Mouse (Mus musculus) ES-E14 (cell line): ENCODE measurements around the gene Olfr878. TPM values are rescaled to one million over a fixed set of nuclear protein-coding genes. Genes with fewer than 3 reads are reported as not detected.

Experiments
- DNase-seq: peaks from one replicate; pipeline ENCODE4 v3.0.0-alpha.2; 2013; ENCODE audit warnings: low read depth, low spot score
- H3K27ac ChIP-seq: 2 replicates; pipeline ENCODE4 v1.5.1; 2012; ENCODE audit warnings: low read depth, mild to moderate bottlenecking, low read length, moderate library complexity, mixed read lengths; ENCODE audit not compliant: poor library complexity, insufficient read depth, severe bottlenecking
- H3K36me3 ChIP-seq: 2 replicates; pipeline ENCODE4 v1.6.1; 2012; ENCODE audit warnings: mild to moderate bottlenecking, low read length, moderate library complexity, mixed read lengths; ENCODE audit not compliant: control insufficient read depth, poor library complexity, insufficient read depth, severe bottlenecking
- H3K4me1 ChIP-seq, 2 experiments: fragments of 150-350 bp in 1 of 2; sonication (generic) in 1 of 2; 2 replicates each; pipeline ENCODE4 v1.6.1; 2012; ENCODE audit warnings: low read length in 2 of 2, mild to moderate bottlenecking in 1 of 2, mixed read lengths in 1 of 2; ENCODE audit not compliant: control insufficient read depth in 2 of 2, insufficient read depth in 2 of 2, poor library complexity in 1 of 2
- H3K4me3 ChIP-seq, 2 experiments: fragments of 150-350 bp in 1 of 2; sonication (generic) in 1 of 2; 2 replicates each; pipeline ENCODE4 v1.5.1; 2012; ENCODE audit warnings: low read length in 2 of 2, low read depth in 1 of 2, mild to moderate bottlenecking in 1 of 2, mixed read lengths in 1 of 2; ENCODE audit not compliant: insufficient read depth in 1 of 2, poor library complexity in 1 of 2, severe bottlenecking in 1 of 2
- H3K9ac ChIP-seq: 2 replicates; pipeline ENCODE4 v1.6.1; 2012; ENCODE audit warnings: low read depth, mild to moderate bottlenecking, low read length, mixed read lengths; ENCODE audit not compliant: poor library complexity, insufficient read depth, severe bottlenecking
- H3K9me3 ChIP-seq: fragments of 150-350 bp; sonication (generic); 2 replicates; pipeline ENCODE4 v1.6.1; 2012; ENCODE audit warnings: low read depth, mild to moderate bottlenecking, low read length; ENCODE audit not compliant: control insufficient read depth, insufficient read depth
- CHD2 ChIP-seq: IDR thresholded peaks from 2 replicates; pipeline ENCODE4 v1.6.1; 2014; ENCODE audit warnings: mild to moderate bottlenecking, low read depth, low read length, inconsistent platforms
- HCFC1 ChIP-seq: IDR thresholded peaks from 2 replicates; pipeline ENCODE4 v1.6.1; 2012; ENCODE audit warnings: low read length, inconsistent platforms, borderline replicate concordance; ENCODE audit not compliant: insufficient read depth
- MAFK ChIP-seq: IDR thresholded peaks from 2 replicates; pipeline ENCODE4 v1.6.1; 2014; ENCODE audit warnings: mild to moderate bottlenecking, low read depth, low read length, inconsistent platforms; ENCODE audit not compliant: insufficient read depth
- ZC3H11A ChIP-seq: IDR thresholded peaks from 2 replicates; pipeline ENCODE4 v1.6.1; 2012; ENCODE audit warnings: low read depth, mild to moderate bottlenecking, inconsistent platforms, low read length, borderline replicate concordance
- ZNF384 ChIP-seq: IDR thresholded peaks from 2 replicates; pipeline ENCODE4 v1.6.1; 2012; ENCODE audit warnings: low read depth, low read length, inconsistent platforms
- in situ Hi-C, 2 experiments: fragments of 600-800 bp; cut with MboI; formaldehyde crosslinking; loops; one replicate each; pipeline ENCODE4 v1.15.1; 2025; ENCODE audit warnings: low sequenced_read_pairs in 2 of 2, inconsistent platforms in 1 of 2; ENCODE audit not compliant: unreplicated experiment in 2 of 2
- total RNA-seq: library from RNA; depleted of rRNA; stranded (reverse); fragments of 300-350 nt; gene quantifications from 2 replicates; pipeline ENCODE4 v1.2.3, GENCODE M21; 2012; rRNA removed

Gene Olfr878
- not detected in 2 replicates for total RNA-seq

DNA sequence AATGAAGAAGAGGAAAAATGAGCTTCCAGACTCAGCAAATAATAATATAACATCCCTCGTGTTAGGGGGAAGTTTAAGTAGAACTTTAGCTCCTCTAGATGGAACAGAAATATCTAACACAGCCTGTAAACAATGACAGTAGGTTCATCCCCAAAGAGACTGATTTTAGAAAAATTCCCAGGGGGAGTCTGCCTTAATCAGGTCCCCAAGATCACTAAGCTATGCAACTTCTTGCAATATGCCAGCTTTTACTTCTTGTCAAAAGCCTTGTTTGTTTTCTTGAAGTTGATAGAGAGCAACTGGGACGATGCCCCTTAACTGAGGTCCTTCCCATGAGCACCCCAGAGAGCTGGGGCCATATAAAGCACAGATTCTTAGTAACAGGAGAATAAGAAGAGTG is at the start of gene Olfr878:
TSS of gene Olfr878 (plus strand) at position 301 of the 400 bp plus-strand sequence.
- Histone ChIP-seq H3K27ac (no peak within 1 kb of the TSS), H3K36me3 (no peaks in the 10 kb centered on the region), H3K9me3 (no peaks in the 10 kb centered on the region), H3K4me1 (no peaks in the 10 kb centered on the region), H3K9ac (no peak within 1 kb of the TSS), H3K4me3 (no peak within 1 kb of the TSS)
- no peak for DNase-seq
- TF ChIP-seq CHD2 (no peak), ZNF384 (no peak), ZC3H11A (no peak), HCFC1 (no peak), MAFK (no peak)
- in situ Hi-C loops = loop anchor here in 1 of 2 experiments (25.0 kb wide), 1 partner anchor 505 kb away; the partner anchor contains the start of gene Robo4

DNA sequence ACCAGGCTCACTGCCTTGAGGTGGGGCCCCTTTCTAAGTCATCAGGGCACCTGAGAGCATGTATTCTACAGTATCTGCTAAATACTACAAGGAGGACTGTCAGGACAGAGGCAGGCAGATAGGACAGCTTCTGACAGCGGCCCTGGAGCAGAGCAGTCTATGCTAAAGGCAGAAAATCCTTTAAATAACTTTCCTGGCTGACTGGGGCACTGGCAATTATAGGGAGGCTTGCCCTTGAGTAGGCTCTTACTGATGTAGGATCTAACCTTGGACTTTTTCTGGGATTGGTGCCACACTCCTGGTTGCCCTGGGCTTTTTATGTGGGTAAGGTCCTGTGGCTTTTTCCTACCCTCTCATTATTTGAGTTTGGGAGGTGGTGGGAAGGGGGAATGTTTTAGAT is 47.4 kb upstream of the Olfr878 start:
- Histone ChIP-seq H3K36me3 (no peaks in the 10 kb centered on the region), H3K9me3 (no peaks in the 10 kb centered on the region), H3K9ac (no peak overlapping the region), H3K4me1 (no peaks in the 10 kb centered on the region), H3K27ac (no peak overlapping the region), H3K4me3 (no peak overlapping the region)
- in situ Hi-C loops = no loop called here
- TF ChIP-seq HCFC1 (no peak), ZC3H11A (no peak), CHD2 (no peak), ZNF384 (no peak), MAFK (no peak)
- no peak for DNase-seq

DNA sequence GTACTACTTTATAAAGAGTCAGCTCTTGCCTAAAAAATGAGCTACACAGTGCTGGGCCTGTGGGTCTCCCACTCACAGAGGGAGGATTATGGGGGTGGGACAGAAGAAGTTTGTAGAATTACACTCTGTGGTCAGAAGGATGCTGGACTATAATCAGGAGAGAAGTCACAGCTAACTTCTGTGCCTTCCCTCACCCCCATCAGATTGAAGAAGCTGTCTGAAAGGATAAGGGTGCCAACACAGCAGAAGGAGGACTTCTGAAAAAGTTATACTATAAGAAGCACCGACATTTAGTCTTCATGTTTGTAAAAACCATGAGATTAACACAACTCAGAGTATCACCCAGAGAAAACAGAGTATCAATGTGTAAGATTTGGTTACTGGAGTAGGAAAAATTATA is 46.5 kb upstream of the Olfr878 start:
- no peak overlapping the region for H3K4me3 ChIP-seq
- no peak for TF ChIP-seq MAFK
- no peak for TF ChIP-seq ZNF384
- no peak for TF ChIP-seq CHD2
- TF ChIP-seq ZC3H11A = no peak
- no peak for TF ChIP-seq HCFC1
- in situ Hi-C loops = no loop called here

DNA sequence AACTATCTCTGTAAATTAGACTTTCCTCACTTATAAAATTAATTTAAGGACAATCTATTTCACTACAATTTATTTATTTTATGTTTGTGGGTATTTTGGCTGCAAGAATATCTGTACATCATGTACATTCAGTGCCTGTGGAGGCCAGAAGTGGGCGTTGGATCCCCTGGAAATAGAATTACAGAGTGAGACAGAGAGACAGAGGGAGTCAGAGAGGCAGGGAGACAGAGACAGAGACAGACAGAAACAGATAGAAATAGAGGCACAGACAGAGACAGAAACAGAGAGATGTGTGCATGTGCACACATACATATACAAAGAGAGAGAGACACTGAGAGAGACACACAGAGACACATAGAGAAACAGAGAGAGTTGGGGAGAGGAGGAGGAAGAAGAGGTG is 46.1 kb upstream of the Olfr878 start:
- TF ChIP-seq CHD2 = no peak
- no peak for TF ChIP-seq ZNF384
- TF ChIP-seq HCFC1 = no peak
- TF ChIP-seq ZC3H11A = no peak
- TF ChIP-seq MAFK = no peak
- H3K27ac ChIP-seq = no peak overlapping the region
- in situ Hi-C loops = no loop called here
- no peak overlapping the region for H3K4me3 ChIP-seq
- H3K9ac ChIP-seq = no peak overlapping the region
- no peaks in the 10 kb centered on the region for H3K4me1 ChIP-seq
- no peaks in the 10 kb centered on the region for H3K36me3 ChIP-seq
- no peak for DNase-seq
- H3K9me3 ChIP-seq = no peaks in the 10 kb centered on the region

More for the DNA sequence above, 46.5 kb upstream of the Olfr878 start:
- Histone ChIP-seq H3K9ac (no peak overlapping the region), H3K27ac (no peak overlapping the region), H3K4me1 (no peaks in the 10 kb centered on the region), H3K36me3 (no peaks in the 10 kb centered on the region), H3K9me3 (no peaks in the 10 kb centered on the region)
- no peak for DNase-seq

DNA sequence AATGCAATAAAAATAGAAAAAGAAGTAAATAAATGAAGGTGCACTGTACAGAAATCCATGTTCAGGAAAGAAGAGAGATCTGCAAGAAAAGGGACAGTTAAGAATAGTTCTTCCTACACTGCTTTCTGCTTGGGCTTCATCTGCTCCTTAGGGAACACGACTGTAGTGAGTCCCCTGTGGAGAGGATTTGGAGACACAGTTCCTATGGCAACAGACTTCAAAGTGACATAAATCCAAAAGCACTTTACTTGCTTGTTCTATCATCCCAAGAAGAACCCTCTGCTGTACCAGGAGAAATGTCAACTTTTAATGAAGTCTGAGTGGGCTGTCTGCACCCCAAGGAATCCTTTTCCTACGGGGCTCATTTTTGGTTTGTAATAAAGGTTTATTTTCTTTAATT is 26.7 kb upstream of the Olfr878 start:
- Histone ChIP-seq H3K4me3 (no peak overlapping the region), H3K27ac (no peak overlapping the region), H3K9ac (no peak overlapping the region), H3K4me1 (no peaks in the 10 kb centered on the region), H3K9me3 (no peaks in the 10 kb centered on the region), H3K36me3 (no peaks in the 10 kb centered on the region)
- in situ Hi-C loops = no loop called here
- TF ChIP-seq ZNF384 (no peak), HCFC1 (no peak), ZC3H11A (no peak), CHD2 (no peak), MAFK (no peak)
- DNase-seq = no peak
